Mouse (Mus musculus) liver, embryonic 11.5 days (tissue): ENCODE results near the gene Olfr476. TPM values are rescaled to one million over a fixed set of nuclear protein-coding genes. Genes with fewer than 3 reads are reported as not detected.
"Not testable (repeated sequence)": the region's sequence is repeated elsewhere in the genome, so short reads cannot be mapped to it uniquely, and the experiment has no call there.

Experiments used
- ATAC-seq: fragments of 200-750 bp; cut with Nextera tagmentation; replicated peaks from 2 replicates; pipeline ENCODE4 v1.8.0; 2017; ENCODE audit warnings: moderate number of reproducible peaks, mild to moderate bottlenecking, moderate TSS enrichment, moderate library complexity; ENCODE audit not compliant: low FRiP score
- DNase-seq: peaks from one replicate; pipeline ENCODE4 v3.0.0-alpha.2; 2017; ENCODE audit warnings: low spot score
- H3K27ac ChIP-seq: fragments of 300-500 bp; sonication (generic); 2 replicates; pipeline ENCODE4 v1.5.1; 2014; ENCODE audit warnings: mild to moderate bottlenecking, low read depth, low read length, control low read depth
- H3K27me3 ChIP-seq: fragments of 300-500 bp; sonication (generic); replicated peaks from 2 replicates; pipeline ENCODE4 v1.6.1; 2014; ENCODE audit warnings: low read length, mixed read lengths; ENCODE audit not compliant: control insufficient read depth, insufficient read depth
- H3K36me3 ChIP-seq: fragments of 300-500 bp; sonication (generic); 2 replicates; pipeline ENCODE4 v1.6.1; 2014; ENCODE audit warnings: mild to moderate bottlenecking, low read length, moderate library complexity, mixed read lengths; ENCODE audit not compliant: control insufficient read depth, insufficient read depth
- H3K4me1 ChIP-seq: fragments of 300-500 bp; sonication (generic); replicated peaks from 2 replicates; pipeline ENCODE4 v1.6.1; 2014; ENCODE audit warnings: low read length, mixed read lengths; ENCODE audit not compliant: control insufficient read depth, insufficient read depth
- H3K4me2 ChIP-seq: fragments of 300-500 bp; sonication (generic); 2 replicates; pipeline ENCODE4 v1.6.1; 2014; ENCODE audit warnings: mild to moderate bottlenecking, control low read depth, moderate library complexity
- H3K4me3 ChIP-seq: fragments of 300-500 bp; sonication (generic); 2 replicates; pipeline ENCODE4 v1.5.1; 2014; ENCODE audit warnings: low read depth, low read length, control low read depth
- H3K9ac ChIP-seq: fragments of 300-500 bp; sonication (generic); 2 replicates; pipeline ENCODE4 v1.6.1; 2014; ENCODE audit warnings: low read depth, low read length, control low read depth
- H3K9me3 ChIP-seq: fragments of 300-500 bp; sonication (generic); 2 replicates; pipeline ENCODE4 v1.6.1; 2016; ENCODE audit warnings: low read length, inconsistent platforms, mixed read lengths; ENCODE audit not compliant: control insufficient read depth
- WGBS: fragments of 180-500 bp; shearing (Covaris S2); extraction: QIAGEN DNeasy Blood & Tissue Kit; methylation state at CpG from one replicate; pipeline ENCODE4 v1.1.7; 2014; 5-methylcytosine and 5-hydroxymethylcytosine counted together
- polyA plus RNA-seq: library from polyadenylated mRNA; unstranded; fragments of >200 nt; fragmentation: Nextera tagmentation; extraction: Ambion mirVana; gene quantifications from 2 replicates; pipeline ENCODE4 v1.2.1, GENCODE M21; 2014

The Olfr476 gene
- polyA plus RNA-seq: not detected in 2 replicates

GRCm38 (mm10) chr7:107964503-107964902 is at the start of gene Olfr476:
TSS of gene Olfr476 (plus strand) at chr7:107964803.
- no peaks in the 10 kb centered on the region for H3K4me1 ChIP-seq
- ATAC-seq: no peak
- no peaks in the 10 kb centered on the region for H3K9me3 ChIP-seq
- 49% methylated on average over 1 of the region's 1 CpGs for WGBS
- H3K9ac ChIP-seq: no peak within 1 kb of the TSS
- no peaks in the 10 kb centered on the region for H3K36me3 ChIP-seq
- no peak within 1 kb of the TSS for H3K4me3 ChIP-seq
- H3K27ac ChIP-seq: no peak within 1 kb of the TSS
- H3K4me2 ChIP-seq: no peak within 1 kb of the TSS
- no peaks in the 10 kb centered on the region for H3K27me3 ChIP-seq
- DNase-seq: no peak

GRCm38 (mm10) chr7:107930146-107930545 is 34.5 kb upstream of the Olfr476 start, which contains the start of gene Olfr473:
TSS of gene Olfr473 (plus strand) at chr7:107930446.
- H3K4me1 ChIP-seq: no peaks in the 10 kb centered on the region
- H3K36me3 ChIP-seq: no peaks in the 10 kb centered on the region
- DNase-seq: no peak
- no peaks in the 10 kb centered on the region for H3K9me3 ChIP-seq
- H3K27ac ChIP-seq: no peak within 1 kb of the TSS
- H3K9ac ChIP-seq: no peak within 1 kb of the TSS
- 92% methylated on average over 1 of the region's 1 CpGs for WGBS
- ATAC-seq: no peak
- H3K27me3 ChIP-seq: no peaks in the 10 kb centered on the region
- no peak within 1 kb of the TSS for H3K4me3 ChIP-seq
- no peak within 1 kb of the TSS for H3K4me2 ChIP-seq

GRCm38 (mm10) chr7:107952539-107952938 is 12.1 kb upstream of the Olfr476 start:
- not testable (repeated sequence) for H3K9ac ChIP-seq, H3K4me2 ChIP-seq, H3K9me3 ChIP-seq, H3K4me3 ChIP-seq, H3K27me3 ChIP-seq, ATAC-seq, H3K27ac ChIP-seq, H3K4me1 ChIP-seq, DNase-seq, H3K36me3 ChIP-seq
- 96% methylated on average over 12 of the region's 12 CpGs for WGBS

DNA sequence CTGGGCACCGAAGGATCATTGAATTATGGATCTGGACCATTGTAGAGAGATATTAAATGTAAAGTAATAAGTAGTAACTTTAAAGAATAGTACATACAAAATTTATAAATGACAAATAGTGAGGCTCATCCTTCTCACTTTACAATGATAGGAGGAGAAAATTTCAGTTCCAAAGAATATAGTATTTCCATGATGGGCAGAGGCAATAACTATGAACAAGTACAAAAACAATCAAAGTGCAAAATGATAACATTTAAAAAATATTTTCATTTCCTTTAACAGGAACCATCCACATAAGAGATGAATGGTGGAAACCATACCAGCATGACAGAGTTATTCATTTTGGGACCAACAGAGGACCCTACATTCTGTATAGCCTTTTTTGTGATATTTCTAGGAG is 10.3 kb upstream of the Olfr476 start, which contains the start of gene Olfr474:
Olfr474 (plus strand) TSS at position 301 of the 400 bp plus-strand sequence.
- H3K4me3 ChIP-seq: no peak within 1 kb of the TSS
- no peaks in the 10 kb centered on the region for H3K4me1 ChIP-seq
- H3K36me3 ChIP-seq: no peaks in the 10 kb centered on the region
- no peak within 1 kb of the TSS for H3K4me2 ChIP-seq
- H3K9me3 ChIP-seq: 0 out of 2 replicates have a peak, but pooled peaks cover 2% of the 10 kb centered on the region
- H3K27me3 ChIP-seq: no peaks in the 10 kb centered on the region
- no peak within 1 kb of the TSS for H3K27ac ChIP-seq
- 78% methylated on average over 1 of the region's 1 CpGs for WGBS
- no peak for DNase-seq
- H3K9ac ChIP-seq: no peak within 1 kb of the TSS
- no peak for ATAC-seq

DNA sequence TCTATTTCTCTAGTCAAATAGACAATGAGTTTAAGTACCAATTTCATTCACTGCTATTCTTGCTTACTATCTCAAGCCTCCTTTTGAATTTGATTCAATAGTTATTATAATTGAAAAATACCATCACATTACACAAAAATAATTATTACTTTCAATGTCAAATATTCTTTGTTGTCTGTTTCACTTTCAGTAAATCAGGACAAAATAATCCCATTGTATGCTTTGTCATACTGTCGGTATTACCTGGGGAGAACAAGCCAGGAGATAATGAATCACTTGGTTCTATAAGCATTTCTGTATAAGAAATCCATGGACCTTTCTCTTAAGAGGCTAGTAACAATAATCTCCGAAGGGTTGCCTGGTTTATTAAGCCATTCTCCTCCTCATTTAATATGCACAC is 21.8 kb downstream of the Olfr476 start, which contains the start of gene Olfr477:
Olfr477 (plus strand) TSS at position 301 of the 400 bp plus-strand sequence.
- Histone ChIP-seq H3K27me3 (no peaks in the 10 kb centered on the region), H3K36me3 (no peaks in the 10 kb centered on the region), H3K4me3 (no peak within 1 kb of the TSS), H3K4me1 (no peaks in the 10 kb centered on the region), H3K4me2 (no peak within 1 kb of the TSS), H3K9me3 (no peaks in the 10 kb centered on the region), H3K27ac (no peak within 1 kb of the TSS), H3K9ac (no peak within 1 kb of the TSS)
- no peak for ATAC-seq
- no peak for DNase-seq
- 66% methylated on average over 2 of the region's 2 CpGs for WGBS

DNA sequence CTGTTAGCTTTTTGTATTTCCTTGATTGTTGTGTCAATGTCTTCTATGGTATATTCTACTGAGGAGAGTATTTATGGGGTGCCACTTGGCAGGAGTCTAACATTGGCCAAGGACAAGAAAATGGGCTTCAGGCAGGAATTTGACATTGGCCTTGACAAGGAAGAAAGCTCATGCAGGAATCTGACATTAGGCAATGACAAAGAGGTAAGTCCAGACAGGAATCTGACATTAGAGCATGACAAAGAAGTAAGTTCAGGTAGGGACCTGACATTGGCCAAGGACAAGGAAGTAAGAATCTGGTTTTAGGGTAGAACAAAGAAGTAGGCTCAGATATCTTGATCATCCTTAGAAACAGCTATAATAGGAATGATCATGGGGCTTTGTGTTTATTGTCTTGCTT is 49.7 kb downstream of the Olfr476 start:
- not testable (repeated sequence) for DNase-seq, H3K4me2 ChIP-seq

More for the DNA sequence above, 49.7 kb downstream of the Olfr476 start:
- H3K27me3 ChIP-seq, H3K27ac ChIP-seq, H3K36me3 ChIP-seq, ATAC-seq, H3K9ac ChIP-seq, H3K9me3 ChIP-seq, H3K4me1 ChIP-seq, H3K4me3 ChIP-seq: not testable (repeated sequence)

Other genes starting within 250 kb of the Olfr476 start
- 0.25 TPM in 1 of 2 replicates, not detected in the other for gene Cyb5r2, start 206.8 kb upstream of the Olfr476 start, polyA plus RNA-seq
- gene Ovch2, start 163.6 kb upstream of the Olfr476 start, polyA plus RNA-seq: not detected in 2 replicates
- gene Olfr467, start 152.5 kb upstream of the Olfr476 start, polyA plus RNA-seq: not detected in 2 replicates
- not detected in 2 replicates for gene Olfr469, start 139.3 kb upstream of the Olfr476 start, polyA plus RNA-seq
- not detected in 2 replicates for gene Olfr470, start 117.3 kb upstream of the Olfr476 start, polyA plus RNA-seq
- gene Olfr472, start 66.9 kb upstream of the Olfr476 start, polyA plus RNA-seq: not detected in 2 replicates
- gene Olfr473, start 34.4 kb upstream of the Olfr476 start, polyA plus RNA-seq: not detected in 2 replicates
- not detected in 2 replicates for gene Olfr474, start 10.2 kb upstream of the Olfr476 start, polyA plus RNA-seq
- not detected in 2 replicates for gene Olfr477, start 21.9 kb downstream of the Olfr476 start, polyA plus RNA-seq
- not detected in 2 replicates for gene Olfr478, start 69.2 kb downstream of the Olfr476 start, polyA plus RNA-seq
- gene Olfr479, start 85.9 kb downstream of the Olfr476 start, polyA plus RNA-seq: not detected in 2 replicates
- gene Olfr480, start 102.5 kb downstream of the Olfr476 start, polyA plus RNA-seq: not detected in 2 replicates
- gene Olfr481, start 115.1 kb downstream of the Olfr476 start, polyA plus RNA-seq: not detected in 2 replicates
- not detected in 2 replicates for gene Olfr482, start 132.8 kb downstream of the Olfr476 start, polyA plus RNA-seq
- not detected in 2 replicates for gene Olfr483, start 136.0 kb downstream of the Olfr476 start, polyA plus RNA-seq
- not detected in 2 replicates for gene Olfr484, start 162.6 kb downstream of the Olfr476 start, polyA plus RNA-seq
- not detected in 2 replicates for gene Olfr485, start 195.1 kb downstream of the Olfr476 start, polyA plus RNA-seq
- not detected in 2 replicates for gene Olfr486, start 207.9 kb downstream of the Olfr476 start, polyA plus RNA-seq
- gene Olfr487, start 249.8 kb downstream of the Olfr476 start, polyA plus RNA-seq: not detected in 2 replicates